Mouse (Mus musculus): ENCODE measurements around the gene Tor3a. TPM values are rescaled to one million over a fixed set of nuclear protein-coding genes. Genes with fewer than 3 reads are reported as not detected.
A peak's percentile ranks its signal among the peaks of the same experiment; 100 is the strongest.

Gene Tor3a
- total RNA-seq (2017): 24.6 and 25.2 TPM in 2 replicates

DNA sequence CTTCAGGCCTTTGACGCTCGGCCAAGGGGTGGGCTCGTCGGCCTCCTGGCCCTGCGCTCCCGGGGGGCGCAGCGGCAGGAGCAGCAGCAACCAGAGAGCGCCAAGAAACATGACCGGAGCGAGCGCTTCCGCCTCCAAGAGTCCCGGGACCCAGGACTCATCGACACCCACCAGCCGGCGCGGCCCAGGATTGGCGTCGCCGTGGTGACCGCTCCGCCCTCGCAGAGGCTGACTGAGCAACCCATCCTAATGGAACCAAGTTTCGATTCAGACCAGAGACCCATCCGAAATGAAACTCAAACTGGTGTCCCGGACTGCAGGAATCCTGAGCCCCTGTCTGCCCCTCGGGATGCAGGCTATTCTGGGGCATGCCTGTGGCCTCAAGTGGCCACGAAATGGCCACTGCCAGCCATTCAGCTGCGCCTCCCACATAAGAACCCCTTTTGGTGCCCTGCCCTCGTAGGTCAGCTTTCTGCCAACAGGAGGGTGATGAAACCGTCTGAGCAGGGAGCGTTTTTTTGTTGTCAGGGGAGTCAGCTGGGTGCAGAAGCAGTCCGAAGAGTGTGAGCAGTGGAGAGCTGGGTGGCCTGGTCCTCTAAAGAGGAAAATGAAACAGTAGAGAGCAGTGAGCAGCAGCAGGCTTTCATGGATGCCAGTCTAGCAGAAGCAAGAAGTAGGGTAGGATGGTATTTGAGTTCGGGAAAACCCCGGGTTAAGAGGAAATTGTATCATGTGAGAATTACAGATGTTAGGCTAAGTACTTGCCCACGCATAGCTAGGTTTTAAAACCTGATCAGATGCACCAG lies at the start of gene Tor3a:
Tor3a (minus strand) TSS at position 162 of the 806 bp plus-strand sequence.
- peak; percentile 47 for ATAC-seq (ENCODE audit: extremely low read depth, insufficient number of reproducible peaks, low FRiP score, poor library complexity, severe bottlenecking)

DNA sequence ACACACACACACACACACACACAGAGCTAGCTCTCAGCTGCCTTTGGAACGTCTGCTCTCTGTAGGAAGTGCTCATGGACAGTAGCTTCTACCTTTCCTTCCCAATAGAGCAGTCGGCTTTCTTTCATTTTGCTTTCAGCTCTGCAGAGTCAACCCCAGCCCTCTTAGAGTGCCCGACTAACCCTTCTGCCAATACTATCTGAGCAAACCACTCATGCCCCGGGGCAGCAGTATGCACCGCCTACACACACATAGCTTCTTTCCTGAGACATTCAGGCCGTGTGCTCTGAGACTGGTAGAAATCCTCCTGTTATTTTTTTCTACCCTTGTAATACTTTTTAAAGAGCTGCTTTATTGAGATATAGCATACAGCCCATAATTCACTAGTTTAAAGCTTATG lies 47.9 kb upstream of the Tor3a start:
- ATAC-seq (ENCODE audit: extremely low read depth, insufficient number of reproducible peaks, low FRiP score, poor library complexity, severe bottlenecking): no peak

DNA sequence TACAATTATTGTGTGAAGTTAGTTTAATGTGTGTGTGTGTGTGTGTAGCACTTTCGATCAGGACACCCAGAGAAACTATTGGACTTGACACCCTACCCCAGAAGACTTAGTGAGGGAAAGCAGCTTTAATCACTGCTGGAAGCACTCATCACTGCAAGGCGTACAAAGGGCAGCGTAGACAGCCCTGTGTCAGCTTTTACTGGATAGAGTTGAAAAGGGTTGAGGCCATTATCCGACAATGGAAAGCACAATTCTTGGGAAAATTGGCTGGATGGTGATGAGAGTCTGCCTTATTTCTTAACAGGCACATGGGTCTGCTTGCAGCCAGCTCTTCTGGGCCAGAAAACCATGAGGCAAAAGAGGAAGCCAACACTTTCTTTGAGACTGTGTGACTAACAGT lies 45.9 kb upstream of the Tor3a start:
- no peak for ATAC-seq (ENCODE audit: extremely low read depth, insufficient number of reproducible peaks, low FRiP score, poor library complexity, severe bottlenecking)

DNA sequence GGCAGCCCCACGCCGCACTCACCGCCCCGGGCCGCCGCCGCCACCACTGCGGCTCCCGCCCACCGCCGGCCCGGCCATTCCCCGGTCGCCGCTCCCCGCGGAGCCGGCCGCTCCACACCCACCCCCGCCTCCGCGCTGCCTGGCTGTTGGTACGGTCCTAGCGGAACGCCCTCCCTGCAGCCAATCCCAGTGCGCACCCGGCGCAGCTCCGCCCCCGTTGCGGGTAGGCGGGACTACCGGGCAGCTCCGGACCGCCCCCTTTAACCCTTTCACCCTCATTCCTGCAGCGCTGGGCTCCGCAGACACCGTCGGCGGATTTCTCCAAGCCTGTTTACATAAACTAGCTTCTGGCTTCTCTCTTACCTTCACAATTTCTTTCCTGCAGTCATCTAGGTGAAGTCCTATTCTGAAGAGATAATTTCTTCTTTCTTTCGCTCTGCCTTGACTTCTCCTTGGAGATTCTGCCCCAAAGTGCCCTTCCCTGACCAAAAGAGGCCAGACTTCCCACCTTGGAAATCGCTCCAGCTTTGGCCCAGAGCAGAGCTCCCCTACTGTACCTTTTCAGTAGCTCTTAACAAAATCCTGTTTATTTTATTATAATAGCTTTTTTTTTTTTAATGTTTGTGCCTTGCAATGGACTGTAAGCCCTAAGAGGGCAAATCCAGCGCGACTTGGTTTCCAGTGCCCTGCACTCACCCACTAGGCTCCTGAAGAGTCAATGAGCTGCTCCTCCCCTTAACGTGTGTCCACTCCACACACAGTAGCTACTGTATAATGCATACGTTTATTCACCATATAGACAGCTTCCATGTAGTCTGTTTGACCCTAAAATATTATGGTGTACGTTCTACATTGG lies 45.0 kb upstream of the Tor3a start, which contains the start of gene Fam20b:
Fam20b (minus strand) TSS at position 137 of the 856 bp plus-strand sequence.
- ATAC-seq (ENCODE audit: extremely low read depth, insufficient number of reproducible peaks, low FRiP score, poor library complexity, severe bottlenecking): peak; percentile 94

DNA sequence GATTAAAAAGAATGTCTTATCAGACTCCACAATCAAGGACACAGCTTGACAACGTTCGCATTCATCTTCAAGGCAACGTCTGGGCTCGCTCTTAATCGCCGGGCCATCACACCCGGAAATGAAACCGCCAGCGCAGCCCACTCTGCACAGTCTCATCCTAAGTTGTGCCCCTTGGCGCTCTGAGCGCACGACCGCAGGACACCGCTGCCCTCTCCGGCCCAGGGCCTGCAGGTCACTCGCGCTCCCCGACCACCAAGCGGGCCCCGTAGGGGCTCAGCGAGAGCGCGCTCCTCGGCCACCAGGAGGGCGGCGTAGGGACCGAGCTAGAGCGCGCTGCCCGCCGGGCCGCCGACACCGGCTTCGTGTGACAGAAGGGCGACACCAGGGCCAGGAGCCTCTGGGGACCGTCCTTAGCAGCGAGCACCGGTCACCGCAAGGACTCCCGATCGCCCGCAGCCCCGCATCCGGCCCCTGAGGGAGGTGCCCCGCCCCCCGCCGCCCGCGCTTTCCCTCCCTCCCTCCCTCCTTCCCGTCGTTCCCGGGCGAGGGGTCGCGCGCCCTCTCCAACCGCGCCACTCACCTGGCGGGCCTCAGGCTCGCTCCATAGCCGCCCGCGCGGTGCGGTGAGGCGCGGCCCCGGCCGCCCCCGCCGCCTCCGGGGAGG lies 44.3 kb upstream of the Tor3a start:
- peak; percentile 37; the same call in 1 of the 2 replicates for ATAC-seq (ENCODE audit: extremely low read depth, insufficient number of reproducible peaks, low FRiP score, poor library complexity, severe bottlenecking)

DNA sequence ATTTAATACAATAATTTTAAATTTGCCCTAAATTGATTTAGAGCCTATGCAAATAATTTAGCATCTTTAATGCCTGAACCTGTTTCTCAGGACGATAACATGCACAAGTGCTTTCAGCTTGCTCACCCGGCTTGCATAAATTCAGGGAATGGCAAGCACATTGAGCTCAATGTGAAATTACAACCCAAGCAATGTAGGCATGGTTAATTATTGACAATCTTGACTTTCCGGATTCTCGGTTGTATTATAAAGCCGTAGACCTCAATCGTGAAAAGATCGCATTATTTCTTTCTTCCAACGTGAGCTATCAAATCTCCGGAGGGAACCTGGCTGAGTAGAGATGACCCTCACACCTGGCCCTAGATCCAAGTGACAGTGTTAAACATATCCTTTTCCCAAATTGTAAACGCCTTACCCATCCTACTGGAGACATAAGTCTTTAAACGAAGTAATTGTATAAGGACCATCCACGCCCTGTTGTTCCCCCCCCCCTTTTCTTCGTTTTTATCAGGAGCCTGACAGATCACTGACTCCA lies 43.7 kb upstream of the Tor3a start:
- ATAC-seq (ENCODE audit: extremely low read depth, insufficient number of reproducible peaks, low FRiP score, poor library complexity, severe bottlenecking): no peak

DNA sequence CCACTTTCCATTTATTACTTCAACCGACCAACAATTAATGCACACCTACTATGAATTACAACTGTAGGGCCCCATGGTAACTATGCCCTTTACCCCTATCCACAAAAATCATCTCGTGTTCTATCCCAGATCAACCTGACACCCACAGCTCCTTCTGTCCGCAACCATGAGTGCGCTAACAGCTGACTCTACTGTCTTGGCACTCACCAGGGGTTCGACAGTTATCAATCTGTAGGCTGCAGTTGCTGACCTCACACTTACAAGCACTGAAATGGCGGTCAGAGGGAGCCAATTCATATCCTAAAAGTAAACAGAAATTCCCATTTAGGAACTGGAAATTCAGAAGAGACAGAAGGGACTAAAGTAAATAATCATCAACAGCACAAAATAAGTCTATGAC lies 42.5 kb upstream of the Tor3a start:
- ATAC-seq (ENCODE audit: extremely low read depth, insufficient number of reproducible peaks, low FRiP score, poor library complexity, severe bottlenecking): no peak

DNA sequence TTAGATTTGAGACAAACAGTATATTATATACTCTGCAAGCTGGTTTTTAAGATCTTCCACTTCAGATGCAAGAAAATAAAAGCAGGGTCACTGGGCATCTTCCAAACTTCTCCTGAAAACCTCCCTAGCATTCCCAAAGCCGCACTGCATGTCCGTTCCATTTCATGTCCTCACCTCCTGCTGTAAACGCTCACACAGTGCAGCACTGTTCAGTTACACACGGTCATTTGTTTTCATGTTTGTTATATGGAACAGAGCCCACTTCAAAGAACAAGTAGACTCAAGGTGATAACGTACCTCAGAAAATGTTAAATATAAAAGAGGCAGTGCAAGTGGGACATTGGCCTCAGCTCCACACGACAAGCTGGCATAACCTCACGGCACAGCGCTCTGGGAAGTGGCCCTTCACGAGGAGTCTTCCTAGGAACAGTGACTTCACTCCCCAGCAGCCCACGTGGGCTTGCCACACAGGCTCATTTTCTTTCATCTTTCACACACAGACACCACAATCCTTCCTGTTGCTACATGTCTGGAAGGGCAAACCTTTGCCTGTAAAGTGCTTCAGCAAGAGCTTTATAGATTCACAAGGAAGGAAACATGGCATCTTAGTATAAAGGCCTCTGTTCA lies 36.4 kb upstream of the Tor3a start:
- ATAC-seq (ENCODE audit: extremely low read depth, insufficient number of reproducible peaks, low FRiP score, poor library complexity, severe bottlenecking): no peak

DNA sequence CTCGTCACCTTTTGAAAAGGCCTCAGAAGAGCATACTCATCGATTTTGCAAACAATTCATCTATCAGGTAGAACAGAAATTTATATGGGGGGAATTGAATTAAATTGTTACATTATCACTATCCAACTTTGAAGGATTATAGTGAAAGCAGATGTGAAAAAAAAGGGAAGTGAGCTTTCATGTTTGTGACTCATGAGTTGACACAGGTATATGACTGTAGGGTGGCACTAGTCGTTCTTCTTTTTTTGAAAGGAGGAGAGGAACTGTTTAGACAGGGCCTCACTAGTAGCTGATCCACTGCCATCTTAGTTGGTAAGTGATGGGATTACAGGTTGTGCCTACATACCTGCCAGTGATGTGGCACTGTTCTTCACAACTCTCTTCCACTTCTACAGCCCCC lies 34.5 kb upstream of the Tor3a start:
- no peak for ATAC-seq (ENCODE audit: extremely low read depth, insufficient number of reproducible peaks, low FRiP score, poor library complexity, severe bottlenecking)

DNA sequence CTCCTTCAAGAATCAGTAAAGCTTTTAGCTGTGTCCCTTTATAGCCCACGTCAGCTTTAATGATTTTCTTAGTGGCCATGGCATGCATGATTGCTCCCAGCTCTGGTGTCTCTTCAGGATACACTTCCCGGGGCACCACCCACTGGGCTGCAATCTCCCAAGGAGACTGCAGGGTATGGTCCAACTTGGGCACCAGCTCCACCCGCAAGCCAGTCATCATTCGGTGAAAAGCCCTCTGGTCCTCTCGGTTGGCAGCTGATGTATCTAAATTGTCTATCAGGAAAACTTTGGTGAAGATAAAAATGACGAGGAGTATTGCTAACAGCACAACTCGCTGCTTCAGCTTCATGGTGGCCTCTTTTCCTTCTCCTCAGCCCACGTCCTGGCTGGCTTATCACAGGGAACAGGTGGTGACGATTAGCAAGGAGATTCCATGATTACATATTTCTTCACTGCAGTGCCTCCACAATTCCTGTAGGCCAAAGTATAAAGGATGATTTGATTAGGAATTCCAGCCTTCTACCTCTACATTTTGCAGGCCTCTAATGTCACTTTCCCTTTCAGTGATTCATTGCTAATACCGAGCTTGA lies 31.6 kb upstream of the Tor3a start:
- ATAC-seq (ENCODE audit: extremely low read depth, insufficient number of reproducible peaks, low FRiP score, poor library complexity, severe bottlenecking): no peak

DNA sequence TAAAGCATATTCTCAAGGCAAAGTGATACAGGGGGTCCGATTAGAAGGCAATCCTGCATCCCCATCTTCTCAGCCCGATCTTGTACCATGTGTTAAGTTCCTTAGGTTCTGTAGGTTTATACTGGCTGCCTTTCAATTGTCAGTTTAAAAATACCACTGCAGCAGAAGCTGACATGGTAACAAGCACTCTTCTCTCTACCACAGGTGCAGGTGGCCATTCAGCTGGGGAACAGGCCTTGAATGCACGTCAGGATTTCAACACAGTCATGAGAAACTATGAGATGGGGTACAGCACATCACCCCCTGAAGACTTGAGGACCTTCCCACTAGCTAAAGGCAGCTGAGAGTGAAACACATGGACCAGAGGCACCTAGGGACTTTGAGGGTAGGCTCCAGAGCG lies 29.3 kb upstream of the Tor3a start:
- ATAC-seq (ENCODE audit: extremely low read depth, insufficient number of reproducible peaks, low FRiP score, poor library complexity, severe bottlenecking): no peak

DNA sequence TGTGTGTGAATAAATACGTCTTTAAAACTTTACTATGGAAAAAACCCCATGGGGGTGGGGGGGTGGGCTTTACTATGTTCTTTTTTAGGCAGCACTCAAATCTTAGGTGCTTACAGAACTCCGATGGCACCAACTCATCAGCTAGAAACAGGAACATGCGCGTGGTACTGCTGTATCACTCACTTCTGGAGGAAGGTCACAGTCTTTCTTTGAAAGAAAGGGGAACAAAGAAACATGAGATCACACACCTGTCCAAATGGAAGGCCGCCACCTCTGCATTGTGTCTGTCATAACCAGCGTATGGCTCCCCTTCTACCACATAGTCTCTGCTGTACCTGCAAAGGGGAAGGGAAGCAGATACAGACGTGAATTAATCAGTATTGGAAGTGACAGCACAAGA lies 28.0 kb upstream of the Tor3a start:
- ATAC-seq (ENCODE audit: extremely low read depth, insufficient number of reproducible peaks, low FRiP score, poor library complexity, severe bottlenecking): no peak

DNA sequence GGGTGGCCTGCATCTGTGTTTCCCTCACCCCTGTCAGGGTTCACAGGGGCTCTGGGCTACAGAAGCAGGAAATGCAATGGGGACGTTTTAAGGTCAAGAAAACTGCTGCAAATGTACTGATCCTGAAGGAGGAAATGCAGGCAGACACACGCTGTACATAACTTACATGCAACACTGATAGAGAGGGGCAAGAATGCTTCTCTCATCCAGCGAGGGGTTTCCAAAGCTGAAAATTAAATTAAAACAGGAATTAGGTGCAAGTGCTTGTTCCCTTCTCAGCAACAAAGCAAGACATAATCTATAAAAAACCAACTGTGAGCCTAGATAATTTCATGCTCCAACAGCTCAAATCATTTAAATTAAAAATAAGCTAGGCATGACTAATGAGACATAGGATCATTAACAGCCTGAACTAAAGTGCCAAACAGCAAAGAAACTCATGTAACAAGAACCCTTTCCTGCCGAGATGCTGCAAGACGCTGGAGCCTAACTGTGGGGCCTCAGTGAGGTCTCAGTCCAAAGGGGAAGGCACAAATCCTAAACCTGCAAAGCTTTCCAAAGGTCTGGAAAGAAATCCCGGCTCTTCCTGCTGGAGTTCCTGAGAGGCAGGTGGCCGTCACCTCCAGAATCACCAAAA lies 12.0 kb upstream of the Tor3a start:
- ATAC-seq (ENCODE audit: extremely low read depth, insufficient number of reproducible peaks, low FRiP score, poor library complexity, severe bottlenecking): no peak

DNA sequence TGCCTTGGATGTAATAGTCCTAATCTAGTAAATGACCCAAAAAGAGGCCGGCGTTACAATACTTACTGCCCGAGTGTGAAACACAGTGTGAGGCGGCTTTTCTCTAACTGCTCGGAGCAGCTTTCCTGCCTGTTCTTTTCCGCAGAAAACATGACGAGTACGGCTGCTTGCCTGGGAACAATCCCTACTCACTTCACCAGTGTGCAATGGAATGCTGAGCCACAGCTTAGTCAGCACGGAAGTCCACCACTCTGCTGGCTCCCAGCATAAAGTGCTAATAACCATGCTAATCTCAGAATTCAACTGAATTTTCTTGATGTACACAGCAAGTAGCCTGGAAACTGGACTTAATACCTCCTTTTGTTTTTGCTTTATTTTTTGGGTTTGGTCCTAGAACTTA lies 5.4 kb upstream of the Tor3a start:
- no peak for ATAC-seq (ENCODE audit: extremely low read depth, insufficient number of reproducible peaks, low FRiP score, poor library complexity, severe bottlenecking)

DNA sequence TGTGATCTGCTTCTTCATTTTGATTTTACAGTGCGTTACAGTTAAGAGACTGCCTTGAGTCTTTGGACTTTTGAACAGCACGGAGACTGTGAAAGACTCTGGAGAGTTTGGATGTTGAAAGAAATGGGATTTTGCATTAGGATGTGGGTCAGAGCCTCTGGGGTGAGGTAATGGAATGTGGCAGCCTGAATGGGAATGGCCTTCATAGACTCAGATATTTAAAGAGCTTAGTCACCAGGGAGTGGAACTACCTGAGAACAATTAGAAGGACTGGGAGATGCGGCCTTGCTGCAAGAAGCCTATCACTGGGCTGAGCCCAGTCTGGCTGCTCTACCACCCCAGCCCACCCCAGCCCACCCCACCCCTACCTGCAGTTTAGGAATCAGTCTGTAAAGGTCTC lies 3.1 kb upstream of the Tor3a start:
- no peak for ATAC-seq (ENCODE audit: extremely low read depth, insufficient number of reproducible peaks, low FRiP score, poor library complexity, severe bottlenecking)

DNA sequence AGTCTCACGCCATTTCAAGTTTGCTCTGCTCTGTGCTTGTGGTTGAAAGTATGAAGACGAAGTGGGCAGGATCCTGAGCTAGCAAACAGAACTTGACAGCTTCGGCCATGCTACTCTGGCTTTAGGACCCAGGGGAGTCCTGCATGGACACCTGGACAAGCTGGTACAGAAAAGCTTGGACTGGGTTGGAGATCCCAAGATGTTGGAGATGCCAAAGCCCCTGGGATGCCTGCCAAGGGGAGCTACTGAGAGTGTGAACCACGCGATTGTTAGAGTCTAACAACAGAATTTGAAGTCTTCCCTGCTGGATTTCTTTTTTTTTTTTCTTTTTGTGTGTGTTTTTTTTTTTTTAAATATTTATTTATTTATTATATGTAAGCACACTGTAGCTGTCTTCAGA lies 2.4 kb upstream of the Tor3a start:
- no peak for ATAC-seq (ENCODE audit: extremely low read depth, insufficient number of reproducible peaks, low FRiP score, poor library complexity, severe bottlenecking)

DNA sequence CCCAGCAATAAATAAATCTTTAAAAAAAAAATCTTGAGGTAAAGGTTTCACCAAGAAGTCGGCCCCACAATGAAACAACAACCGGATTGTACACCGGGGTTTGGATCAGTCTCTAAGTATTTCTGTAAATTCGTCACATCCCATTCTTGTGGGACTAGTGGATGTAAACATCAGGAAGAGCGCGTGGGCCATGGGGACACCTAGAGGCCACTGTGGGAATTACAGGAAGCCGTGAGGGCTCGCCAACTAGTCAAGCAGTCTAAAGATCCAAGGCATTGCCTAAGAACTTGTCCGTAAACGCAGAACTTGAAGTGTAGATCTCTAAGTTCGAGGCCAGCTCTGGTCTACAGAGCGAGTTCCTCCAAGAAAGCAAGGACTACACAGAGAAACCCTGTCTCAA lies 2.0 kb upstream of the Tor3a start:
- peak; percentile 50 for ATAC-seq (ENCODE audit: extremely low read depth, insufficient number of reproducible peaks, low FRiP score, poor library complexity, severe bottlenecking)

Measured in neutrophil, adult 5-6 weeks (primary cell).